23 mouse cellular contexts compared by ENCODE assay signal in genomic region chr5:99717917-99718316, GRCm38 (mm10).
"Had no signal": no experiment of that assay in that cellular context is flagged by ENCODE, and none has a peak within 500 bp of the region (broad histone marks: within the 10 kb centered on the region; RNA-seq: fewer than 3 reads in every experiment).

No protein-coding gene starts in this region.

- H3K4me1 ChIP-seq: kidney, embryonic 15.5 days had no signal

- ATAC-seq: forebrain, postnatal 0 days; hindbrain, postnatal 0 days; intestine, embryonic 16.5 days had no signal

- H3K4me2 ChIP-seq: heart, embryonic 12.5 days; hindbrain, embryonic 13.5 days; hindbrain, embryonic 15.5 days; kidney, embryonic 15.5 days; limb, embryonic 12.5 days; liver, embryonic 11.5 days had no signal

- DNase-seq: forebrain, postnatal 0 days; gastrocnemius, postnatal 14 days; gastrocnemius, postnatal 36 days; heart, adult 18-20 months; heart, postnatal 10 days; kidney, adult 11 months; kidney, adult 2 months; kidney, adult 9 months; kidney, postnatal 25 days; kidney, postnatal 4 days; liver had no signal

- H3K27ac ChIP-seq: heart, embryonic 10.5 days; hindbrain, embryonic 13.5 days; hindbrain, embryonic 15.5 days; hindbrain, postnatal 0 days; kidney, embryonic 15.5 days; kidney, postnatal 0 days; layer of hippocampus, adult 2 months; limb, embryonic 10.5 days; limb, embryonic 12.5 days had no signal

- H3K36me3 ChIP-seq: heart, embryonic 10.5 days; heart, embryonic 12.5 days; hindbrain, embryonic 13.5 days; hindbrain, embryonic 15.5 days; kidney, embryonic 15.5 days; limb, embryonic 10.5 days; limb, embryonic 12.5 days had no signal

- H3K4me3 ChIP-seq: heart, embryonic 10.5 days; heart, embryonic 12.5 days; hindbrain, embryonic 13.5 days; hindbrain, embryonic 15.5 days; kidney, embryonic 15.5 days; layer of hippocampus, adult 2 months; limb, embryonic 10.5 days; limb, embryonic 12.5 days had no signal

- H3K9me3 ChIP-seq: heart, embryonic 10.5 days; heart, embryonic 12.5 days; hindbrain, embryonic 13.5 days; hindbrain, embryonic 15.5 days; kidney, embryonic 15.5 days; limb, embryonic 10.5 days; limb, embryonic 12.5 days had no signal

- H3K9ac ChIP-seq: forebrain, postnatal 0 days; heart, embryonic 12.5 days; hindbrain, embryonic 13.5 days; hindbrain, embryonic 15.5 days; kidney, embryonic 15.5 days; limb, embryonic 12.5 days had no signal

- H3K27me3 ChIP-seq: heart, embryonic 12.5 days; hindbrain, embryonic 15.5 days; limb, embryonic 12.5 days had no signal
